Mouse (Mus musculus) R1 (cell line): ENCODE data around the gene Fam83g.

Source experiments
- DNase-seq: peaks from one replicate; pipeline ENCODE4 v3.0.0-alpha.2; 2018; ENCODE audit warnings: low read depth, low spot score

The Fam83g gene

DNA sequence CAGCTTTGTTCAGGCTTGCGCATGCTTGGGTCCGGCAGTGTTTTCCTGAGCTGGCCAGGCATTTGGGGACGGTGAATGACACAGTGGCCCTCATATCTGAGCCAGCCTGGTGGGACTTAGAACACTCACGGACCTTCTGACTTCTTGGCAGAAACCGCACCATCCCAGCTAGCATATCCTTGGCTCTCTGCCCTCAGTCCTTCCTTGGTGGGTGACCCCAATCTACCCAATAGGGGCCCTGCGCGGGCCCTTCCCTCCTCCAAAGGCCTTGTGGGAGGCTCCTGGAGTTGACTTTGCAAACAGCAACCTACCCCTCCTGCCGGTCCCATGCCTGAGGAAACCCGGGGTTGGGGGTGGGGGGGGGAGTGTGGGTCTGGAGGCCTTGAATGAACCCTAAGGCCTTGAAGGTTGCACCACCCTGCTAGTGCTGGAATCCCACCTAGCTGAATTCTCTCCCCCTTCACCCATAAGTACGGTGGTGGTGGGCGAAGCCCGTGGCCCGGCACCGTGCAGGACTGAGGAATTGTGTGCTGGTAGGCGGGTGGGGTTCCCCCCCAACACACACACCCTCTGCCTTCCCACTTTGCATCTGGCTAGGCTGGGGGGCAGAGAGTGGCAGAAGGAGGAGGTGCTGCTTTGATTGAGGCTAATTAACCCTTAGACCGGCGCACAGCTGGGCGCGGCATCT is 9.6 kb upstream of the Fam83g start:
- peak; percentile 16 for DNase-seq

DNA sequence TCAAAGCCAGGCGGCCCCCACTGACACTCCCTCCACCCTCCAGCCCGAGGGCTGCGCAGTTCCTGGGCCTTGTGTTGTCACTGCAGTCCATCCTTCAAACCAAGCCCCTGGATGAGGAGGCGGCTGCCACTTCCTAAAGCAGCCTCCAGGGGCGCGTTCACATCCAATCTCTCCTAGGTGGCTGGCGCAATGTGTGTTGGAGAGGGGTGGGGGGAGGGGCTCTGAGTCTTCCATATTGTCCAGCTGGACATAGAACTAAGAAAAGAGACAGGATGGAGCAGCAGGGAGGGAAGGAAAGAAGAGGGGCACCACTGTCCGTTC is 9.1 kb upstream of the Fam83g start:
- peak; percentile 82 for DNase-seq

DNA sequence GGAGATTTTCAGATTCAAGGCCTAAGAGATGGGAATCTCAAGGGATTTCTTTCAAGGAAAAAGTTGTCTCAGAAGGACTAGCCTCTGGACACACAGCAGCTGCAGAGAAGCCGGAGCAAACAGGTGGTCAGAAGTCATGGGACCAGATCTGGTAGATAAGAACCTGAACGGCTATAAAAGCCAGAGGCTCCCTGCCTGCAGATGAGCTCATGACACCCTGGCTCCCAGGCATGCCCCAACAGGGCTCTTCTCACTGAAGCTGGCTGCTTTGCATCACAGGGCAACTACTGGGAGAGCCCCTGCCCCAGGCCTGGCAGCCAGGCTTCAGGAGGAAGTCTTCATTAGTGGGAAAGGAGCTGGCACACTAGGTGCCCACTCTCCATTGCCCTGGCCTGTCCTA is 8.6 kb upstream of the Fam83g start:
- no peak for DNase-seq

DNA sequence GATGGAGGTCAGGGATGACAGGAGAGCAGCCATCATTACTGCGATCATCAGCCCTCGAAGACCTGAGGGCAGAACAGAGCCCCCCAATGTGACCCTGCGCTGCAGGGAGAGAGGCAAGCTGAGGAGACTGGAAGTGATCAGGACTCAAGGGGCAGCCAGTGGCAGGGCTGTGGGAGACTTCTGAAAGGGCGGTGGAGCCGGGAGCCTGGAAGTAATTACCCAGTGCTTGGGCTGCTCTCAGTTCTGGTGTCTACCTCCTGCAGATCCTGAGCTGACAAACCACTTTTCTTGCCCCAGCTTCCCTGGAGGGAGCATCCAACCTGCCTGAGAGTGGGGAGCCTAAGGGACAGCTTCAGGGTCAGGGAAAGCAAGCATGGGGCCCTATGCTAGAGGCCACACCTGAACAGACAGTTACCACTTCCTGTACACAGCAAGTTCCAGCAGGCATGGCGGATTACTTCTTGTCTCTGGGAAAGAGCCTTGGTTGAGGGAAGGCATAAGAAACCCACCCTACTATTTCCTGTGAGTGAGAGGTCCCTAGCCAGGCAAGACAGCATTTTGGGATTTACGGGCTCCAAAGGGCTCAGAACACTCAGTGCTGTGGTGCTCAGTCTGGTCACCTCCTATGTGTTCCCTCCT is 7.6 kb upstream of the Fam83g start:
- no peak for DNase-seq

GRCm38 (mm10) chr11:61677709-61678108 is 6.2 kb upstream of the Fam83g start:
- no peak for DNase-seq

DNA sequence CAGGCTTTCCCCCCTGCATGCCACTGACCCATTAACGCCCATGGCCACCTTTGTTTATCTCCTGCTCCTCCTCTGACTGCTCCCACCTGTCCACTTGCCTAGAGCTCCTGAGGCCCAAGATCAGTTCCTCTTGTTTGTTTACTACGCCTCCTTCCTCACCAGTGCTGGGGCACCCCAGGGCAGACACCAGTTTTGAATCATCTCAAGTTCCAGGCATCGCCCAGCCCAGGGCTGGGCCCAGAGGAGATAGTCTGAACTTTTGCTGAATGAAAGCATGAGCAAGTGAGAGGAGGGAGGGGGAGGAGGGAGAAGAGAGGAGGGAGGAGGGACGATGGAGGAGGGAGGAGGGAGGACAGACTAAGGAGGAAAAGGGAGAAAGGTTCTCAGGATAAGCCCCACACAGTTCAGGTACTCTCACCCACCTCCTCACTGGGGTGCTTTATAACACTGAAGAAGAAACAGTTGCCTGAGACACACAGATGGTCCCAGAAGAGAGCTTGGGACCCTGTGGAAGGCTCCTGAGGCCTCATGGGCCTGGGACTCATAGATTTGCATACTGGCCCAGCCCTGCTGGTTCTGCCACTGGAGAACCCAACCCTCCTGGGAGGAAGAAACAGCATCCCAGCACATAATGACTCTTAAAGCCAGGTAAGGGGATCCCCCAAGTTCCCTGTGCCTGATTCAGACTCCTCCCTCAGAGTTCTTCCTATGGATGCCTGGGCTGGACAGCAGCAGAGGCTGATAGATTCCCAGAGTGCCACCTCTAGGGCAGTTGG is 4.6 kb upstream of the Fam83g start:
- no peak for DNase-seq

DNA sequence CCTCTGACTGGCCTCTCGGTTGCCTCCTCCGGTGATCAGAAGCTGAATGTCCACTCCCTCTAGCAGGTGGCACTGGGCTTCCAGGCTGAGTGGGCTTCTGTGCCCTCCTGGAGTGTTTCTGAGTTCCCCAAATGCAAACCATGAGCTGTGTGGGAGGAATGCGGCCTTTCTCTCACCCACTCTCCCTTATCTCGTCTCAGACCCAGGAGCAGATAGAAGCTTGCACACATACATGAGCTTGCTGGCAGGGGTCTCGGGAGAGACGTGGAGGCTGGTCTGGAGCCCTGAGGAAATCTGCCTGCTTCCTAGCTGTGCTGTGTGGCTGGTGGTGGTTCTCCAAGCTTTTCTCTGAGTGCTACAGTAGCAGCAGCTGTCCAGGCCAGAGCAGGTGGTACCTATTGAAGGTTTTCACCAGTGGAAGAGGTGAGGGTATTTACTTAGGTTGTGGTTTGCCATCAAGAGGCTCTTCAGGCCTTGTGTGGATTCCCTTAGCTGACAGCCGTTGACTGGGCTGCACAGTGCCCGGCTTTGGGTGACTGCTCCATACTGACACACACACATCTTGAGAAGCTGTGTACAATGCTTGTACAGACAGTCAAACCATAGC is 1.3 kb downstream of the Fam83g start:
- DNase-seq = no peak

DNA sequence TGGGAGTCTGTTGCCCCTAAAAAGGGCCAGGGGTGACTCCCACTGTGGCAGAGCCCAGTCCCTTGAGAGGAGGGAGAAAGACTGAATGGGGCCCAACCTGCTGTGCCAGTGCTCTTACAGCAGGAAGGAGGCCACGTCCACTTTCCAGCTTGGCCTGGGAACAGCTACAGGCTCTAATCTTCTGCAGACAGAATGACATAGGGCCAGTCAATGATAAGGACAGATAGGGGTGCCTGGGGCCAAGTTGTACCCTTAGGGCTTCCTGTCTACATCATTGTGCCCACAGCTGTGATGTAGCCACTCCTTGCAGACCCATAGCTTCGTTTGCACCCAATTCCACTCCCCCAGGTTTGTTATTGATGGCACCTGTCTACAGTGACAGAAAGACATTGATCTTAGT is 2.2 kb downstream of the Fam83g start:
- no peak for DNase-seq

DNA sequence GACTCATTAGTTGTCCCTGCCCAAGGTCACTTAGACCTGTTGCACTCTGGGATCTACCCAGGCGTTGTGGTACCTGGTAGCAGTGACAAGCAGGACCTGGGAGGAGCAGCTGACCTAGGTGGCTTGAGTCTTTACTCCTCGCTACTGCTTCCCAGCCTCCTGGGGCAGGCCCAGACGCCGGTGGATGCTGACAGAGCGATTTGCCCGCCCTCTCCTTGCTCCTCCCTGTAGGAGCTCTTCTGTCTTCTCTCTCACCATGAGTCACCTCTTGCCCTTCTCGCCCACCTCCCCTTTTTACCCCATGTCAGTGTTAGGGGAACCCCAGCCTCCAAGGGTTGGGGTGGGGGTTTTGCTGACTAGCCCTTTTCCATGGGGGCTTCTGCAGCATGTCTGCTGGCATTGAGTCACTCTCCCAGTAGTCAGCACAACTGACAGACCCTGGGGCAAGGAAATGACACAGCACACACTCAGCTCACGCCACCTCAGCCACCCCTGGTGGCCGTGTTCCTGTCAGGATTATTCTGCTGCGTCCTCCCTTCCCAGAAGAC is 3.1 kb downstream of the Fam83g start:
- DNase-seq = peak; percentile 9

DNA sequence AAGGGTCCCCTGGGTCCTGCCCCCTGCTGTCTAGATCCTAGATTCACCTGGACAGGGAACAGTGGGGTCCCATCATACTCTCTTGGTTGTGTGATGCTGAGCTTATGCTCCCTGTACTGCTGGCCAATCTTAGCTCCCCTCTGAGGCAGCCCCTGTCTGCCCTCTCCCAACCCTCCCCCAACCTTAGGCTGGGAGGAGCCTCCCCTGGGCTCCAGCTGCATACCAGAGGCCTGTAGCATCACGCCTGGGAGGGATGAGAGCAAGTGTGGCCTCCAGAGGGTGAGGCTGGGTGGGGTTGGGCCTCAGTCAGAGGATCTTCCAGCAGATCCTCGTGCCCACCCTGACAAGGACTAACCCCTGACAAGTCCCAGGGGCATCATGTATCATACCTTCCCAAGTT is 3.7 kb downstream of the Fam83g start:
- peak; percentile 26 for DNase-seq

DNA sequence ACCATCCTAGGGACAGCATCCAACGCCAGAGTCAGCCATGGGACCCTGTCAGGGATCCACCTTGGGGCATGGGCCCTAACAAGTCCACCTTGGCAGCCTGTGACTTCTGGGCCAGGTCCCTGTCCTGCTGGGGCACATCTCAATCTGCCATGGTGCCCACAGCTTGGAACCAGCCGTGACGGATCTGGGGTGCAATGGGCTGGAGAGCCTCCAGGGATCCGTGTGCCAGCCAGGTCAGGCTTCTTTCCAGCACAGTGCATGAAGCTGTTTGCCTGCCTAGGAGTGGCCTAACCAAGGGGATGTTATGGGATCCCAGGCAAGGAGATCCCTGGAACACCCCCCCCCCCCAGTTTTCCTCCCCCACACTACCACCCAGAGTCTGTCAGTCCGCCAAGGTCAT is 9.1 kb downstream of the Fam83g start:
- no peak for DNase-seq

GRCm38 (mm10) chr11:61698852-61699251 is 15.0 kb downstream of the Fam83g start:
- no peak for DNase-seq

DNA sequence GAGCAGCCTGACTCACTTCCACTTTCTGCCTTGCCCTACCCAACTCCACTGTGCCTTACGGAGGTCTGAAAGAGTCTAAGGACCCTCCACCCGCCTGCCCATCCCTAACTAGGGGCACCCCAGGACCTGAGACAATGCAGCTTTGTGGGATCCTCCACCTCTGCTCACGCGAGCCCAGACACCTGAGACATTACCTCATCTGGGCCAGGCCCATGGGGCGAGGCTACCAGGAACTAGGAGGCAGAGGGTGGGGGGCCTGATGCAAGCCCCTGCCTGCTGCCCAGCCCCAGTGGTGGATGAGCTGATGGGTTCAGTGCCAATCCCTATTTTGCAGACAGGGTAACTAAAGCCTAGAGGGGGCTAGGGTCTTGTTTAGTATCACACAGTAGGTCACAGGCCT is 15.6 kb downstream of the Fam83g start:
- DNase-seq = no peak

DNA sequence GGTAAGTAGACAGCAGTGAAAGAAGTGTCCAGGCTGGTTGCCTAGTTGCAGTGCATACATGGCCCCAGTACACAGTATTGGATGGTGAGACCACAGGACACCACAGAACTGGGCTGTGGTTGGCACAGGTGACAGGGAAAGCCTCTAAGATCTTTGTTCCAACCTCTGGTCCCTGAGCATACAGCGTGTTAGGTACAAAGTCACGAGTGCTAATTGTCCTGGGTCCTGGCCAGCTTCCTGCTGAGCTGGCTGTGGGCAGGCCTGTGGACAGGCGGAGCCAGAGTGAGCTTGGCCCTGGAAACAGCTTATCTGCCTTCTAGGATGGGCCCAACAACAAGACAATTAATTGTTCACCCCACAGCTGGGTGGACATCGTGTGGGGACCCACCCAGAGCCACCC is 16.0 kb downstream of the Fam83g start:
- no peak for DNase-seq

DNA sequence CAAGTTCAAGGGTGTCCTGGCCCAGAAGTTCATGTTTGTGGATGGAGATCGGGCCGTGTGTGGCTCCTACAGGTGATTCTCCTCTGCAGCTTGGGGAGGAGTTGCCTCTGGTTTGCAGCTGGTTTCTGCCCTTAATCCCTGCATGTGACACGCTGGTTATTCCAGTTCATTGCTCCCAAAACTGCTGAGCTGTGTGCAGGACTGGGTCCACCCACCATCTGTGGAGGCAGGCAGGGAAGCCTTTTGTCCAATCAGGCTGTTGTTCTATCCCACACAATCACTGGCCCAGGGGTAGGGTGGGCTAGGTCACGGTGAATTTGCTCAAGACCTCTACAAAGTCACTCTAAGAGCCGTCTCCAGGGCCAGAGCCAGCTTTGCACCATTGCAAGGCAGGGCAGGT is 17.8 kb downstream of the Fam83g start:
- DNase-seq = no peak

GRCm38 (mm10) chr11:61702494-61702893 is 18.6 kb downstream of the Fam83g start:
- no peak for DNase-seq

- DNase-seq = no peak
These were observed 21.7 kb downstream of the Fam83g start for GRCm38 (mm10) chr11:61705581-61705980.

DNA sequence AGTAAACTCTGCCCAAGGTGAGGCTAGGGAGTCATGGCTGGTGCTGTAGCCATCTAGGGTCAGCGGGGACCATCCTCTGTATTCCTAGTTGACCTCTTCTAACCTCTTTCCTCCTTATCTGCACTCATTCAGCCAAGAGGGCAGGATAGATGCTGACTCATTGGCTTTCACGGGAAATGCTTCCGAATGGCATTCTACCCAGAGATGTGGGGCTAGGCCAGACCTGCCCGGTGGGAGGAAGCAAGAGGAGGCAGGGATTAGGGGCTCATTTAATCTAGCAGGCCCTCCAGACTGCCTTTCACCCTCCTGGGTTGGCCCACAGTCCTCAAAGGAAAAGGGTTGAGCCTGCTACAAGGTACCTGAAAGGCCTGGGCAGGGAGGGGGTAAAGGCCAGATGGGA is 22.3 kb downstream of the Fam83g start:
- DNase-seq = no peak

DNA sequence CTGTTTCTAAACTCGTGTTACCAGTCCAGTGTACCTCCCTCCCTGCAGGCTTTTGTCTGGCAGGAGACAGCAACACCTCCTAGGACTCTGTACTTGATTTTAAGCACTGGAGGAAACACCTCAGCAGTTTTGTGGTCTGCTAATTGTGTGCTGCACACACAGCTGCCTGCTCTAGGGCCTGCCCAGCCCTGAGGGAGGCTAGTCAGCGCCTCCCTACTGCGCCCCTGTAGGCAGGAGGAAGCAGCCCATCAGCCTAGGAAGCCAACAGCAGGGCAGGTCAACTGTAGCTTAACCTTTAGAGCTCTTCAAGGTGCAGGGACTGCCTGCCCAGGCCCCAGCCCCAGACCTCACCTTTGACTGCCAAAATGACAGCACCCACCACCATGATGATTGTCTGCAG is 25.0 kb downstream of the Fam83g start:
- DNase-seq = peak; percentile 30

DNA sequence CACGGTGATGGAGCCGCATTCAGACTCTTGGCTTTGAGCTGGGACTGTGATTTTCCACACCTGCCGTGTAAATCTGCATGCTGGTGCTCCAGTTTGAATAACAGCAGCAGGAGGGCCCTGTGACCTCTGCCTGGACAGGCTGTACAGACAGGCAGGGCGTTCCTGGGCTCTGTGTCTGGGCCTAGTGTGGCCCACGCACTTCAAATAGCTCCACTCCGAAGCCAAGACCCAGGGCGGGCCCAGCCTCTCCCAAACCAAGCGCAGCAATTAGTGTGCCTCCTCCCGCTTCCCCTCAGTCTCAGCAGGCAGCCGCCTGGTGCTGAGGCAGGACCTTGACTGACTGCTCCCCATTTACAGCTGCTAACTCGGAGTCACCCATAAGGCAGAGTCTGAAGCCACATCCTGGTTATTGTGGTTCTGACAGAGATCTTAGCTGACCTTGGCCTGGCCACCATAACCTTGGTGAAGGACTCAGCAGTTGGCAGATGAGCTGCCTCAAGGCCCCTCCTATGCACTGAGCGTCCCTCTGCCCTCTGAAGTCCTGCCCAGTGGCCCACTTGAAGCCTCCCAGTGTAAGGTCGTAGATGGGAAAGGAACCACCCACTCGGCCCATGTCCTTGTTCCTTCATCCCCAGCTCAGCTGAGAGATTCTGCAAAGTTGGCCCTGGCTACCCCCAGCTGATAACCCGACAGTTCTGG is 29.4 kb downstream of the Fam83g start:
- DNase-seq = peak; percentile 32

GRCm38 (mm10) chr11:61714346-61715117 is 30.6 kb downstream of the Fam83g start:
- peak; percentile 83 for DNase-seq
